In the genomic region with DNA sequence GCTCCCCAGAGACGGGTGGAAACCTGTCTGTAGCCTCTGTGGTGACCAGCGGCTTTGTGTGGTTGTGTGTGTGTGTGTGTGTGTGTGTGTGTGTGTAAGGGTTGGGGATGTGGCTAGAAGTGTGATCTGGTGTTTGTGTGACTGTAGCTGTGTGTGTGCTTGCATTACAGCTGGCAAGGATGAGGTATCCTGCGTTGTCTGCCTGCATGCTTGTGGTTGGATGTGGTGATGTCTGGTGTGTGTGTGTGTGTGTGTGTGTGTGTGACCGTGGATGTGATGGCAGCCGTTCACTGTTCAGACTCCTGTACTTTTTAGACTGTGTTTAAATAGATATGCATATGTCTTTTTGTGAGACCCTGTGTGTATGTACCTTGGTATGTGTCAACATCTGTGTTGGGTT, we compare ENCODE assay signal across 8 mouse cellular contexts. TPM values are rescaled to one million over a fixed set of nuclear protein-coding genes. Genes with fewer than 3 reads are reported as not detected.
DNase-seq lines count a peak whose midpoint lies in the region; ATAC-seq and TF ChIP-seq lines count a peak whose summit lies in the region.

No protein-coding gene starts in this region.

- peak overlapping the region; percentile 78 for H3K4me2 ChIP-seq in kidney, embryonic 14.5 days (replicated peaks; ENCODE audit: low read depth, low read length)
- H3K4me2 ChIP-seq in liver, embryonic 13.5 days: peak overlapping the region; percentile 98

- no peaks in the 10 kb centered on the region for H3K27me3 ChIP-seq in kidney, embryonic 14.5 days (ENCODE audit: control insufficient read depth, insufficient read depth, low read length)
- H3K27me3 ChIP-seq in liver, embryonic 13.5 days: peaks cover 8% of the 10 kb centered on the region; the same call in 1 of the 2 replicates

- H3K9ac ChIP-seq in kidney, embryonic 14.5 days (ENCODE audit: low read depth, low read length): peak overlapping the region; percentile 87; the same call in 1 of the 2 replicates
- H3K9ac ChIP-seq in ES-E14 (ENCODE audit: insufficient read depth, low read depth, low read length, poor library complexity, severe bottlenecking): peak overlapping the region; percentile 21
- peak overlapping the region; percentile 82; the same call in 1 of the 2 replicates for H3K9ac ChIP-seq in liver, embryonic 13.5 days

- in situ Hi-C loops in ES-E14 (cut with MboI; ENCODE audit: low sequenced_read_pairs in 2 of 2, unreplicated experiment in 2 of 2): no loop called here

- WGBS in kidney, embryonic 14.5 days: 47% methylated on average over 5 of the region's 5 CpGs
- 52% methylated on average over 5 of the region's 5 CpGs for WGBS in liver, embryonic 13.5 days (ENCODE audit: insufficient replicate concordance)

- H3K4me1 ChIP-seq in kidney, embryonic 14.5 days (ENCODE audit: control insufficient read depth, insufficient read depth, low read length): peaks cover 15% of the 10 kb centered on the region
- peaks cover 2 to 11% of the 10 kb centered on the region in 2 experiments; a peak in 2 of 4 replicates for H3K4me1 ChIP-seq in ES-E14 (ENCODE audit: control insufficient read depth in 2 of 2, insufficient read depth in 2 of 2, low read length in 2 of 2, poor library complexity in 1 of 2)
- H3K4me1 ChIP-seq in liver, embryonic 13.5 days (replicated peaks): peaks cover 46% of the 10 kb centered on the region

- no peak for DNase-seq in kidney, postnatal 36 days
- no peak for DNase-seq in ES-E14 (ENCODE audit: low read depth, low spot score)
- peak; percentile 38 for DNase-seq in fibroblast of lung, adult 2 months (ENCODE audit: low read depth)
- no peak for DNase-seq in liver, embryonic 13.5 days
- no peak for DNase-seq in embryo, embryonic 9.5 days (ENCODE audit: extremely low spot score)
- no peak for DNase-seq in layer of hippocampus, adult 9-10 months (ENCODE audit: low spot score)

- no peaks in the 10 kb centered on the region for H3K9me3 ChIP-seq in kidney, embryonic 14.5 days (ENCODE audit: control insufficient read depth, low read length)
- H3K9me3 ChIP-seq in ES-E14 (ENCODE audit: control insufficient read depth, insufficient read depth, low read depth, low read length): no peaks in the 10 kb centered on the region
- H3K9me3 ChIP-seq in liver, embryonic 13.5 days (replicated peaks): no peaks in the 10 kb centered on the region

- no peak overlapping the region for H3K27ac ChIP-seq in kidney, embryonic 14.5 days (ENCODE audit: low read depth, low read length)
- no peak overlapping the region; the same call in 1 of the 2 replicates for H3K27ac ChIP-seq in ES-E14 (ENCODE audit: insufficient read depth, low read depth, low read length, poor library complexity, severe bottlenecking)
- no peak overlapping the region for H3K27ac ChIP-seq in liver, embryonic 13.5 days

- peaks cover 19% of the 10 kb centered on the region; the same call in 1 of the 2 replicates for H3K36me3 ChIP-seq in kidney, embryonic 14.5 days (ENCODE audit: control insufficient read depth, insufficient read depth, low read length)
- peaks cover 4% of the 10 kb centered on the region; the same call in 1 of the 2 replicates for H3K36me3 ChIP-seq in ES-E14 (ENCODE audit: control insufficient read depth, insufficient read depth, low read length, poor library complexity, severe bottlenecking)
- H3K36me3 ChIP-seq in liver, embryonic 13.5 days: 0 out of 2 replicates have a peak, but pooled peaks cover 4% of the 10 kb centered on the region

- H3K4me3 ChIP-seq in kidney, embryonic 14.5 days (ENCODE audit: low read length): peak overlapping the region; percentile 79
- H3K4me3 ChIP-seq in ES-E14 (ENCODE audit: insufficient read depth in 1 of 2, low read depth in 1 of 2, low read length in 2 of 2, poor library complexity in 1 of 2, severe bottlenecking in 1 of 2): peak overlapping the region; percentile 84 to 90
- peak overlapping the region; percentile 73 for H3K4me3 ChIP-seq in liver, embryonic 13.5 days (replicated peaks)

- ATAC-seq in kidney, embryonic 14.5 days (ENCODE audit: low FRiP score, low TSS enrichment): no peak
- ATAC-seq in liver, embryonic 13.5 days (ENCODE audit: low read depth): no peak
- no peak for ATAC-seq in inflammation-experienced regulatory T-cells, adult 6 months

TF ChIP-seq in ES-E14, 5 proteins besides CTCF, POLR2A, EP300 and RAD21:
- TF ChIP-seq ZNF384 (IDR thresholded peaks at IDR 0.05; ENCODE audit: low read depth, low read length): no peak
- TF ChIP-seq CHD2 (IDR thresholded peaks at IDR 0.05; ENCODE audit: low read depth, low read length): no peak
- no peak for TF ChIP-seq HCFC1 (IDR thresholded peaks at IDR 0.05; ENCODE audit: borderline replicate concordance, insufficient read depth, low read length)
- no peak for TF ChIP-seq ZC3H11A (IDR thresholded peaks at IDR 0.05; ENCODE audit: borderline replicate concordance, low read depth, low read length)
- TF ChIP-seq MAFK (IDR thresholded peaks at IDR 0.05; ENCODE audit: insufficient read depth, low read depth, low read length): no peak

RNA-seq across cellular contexts. Expression of a gene that starts 1.5 kb away (rescaled TPM):
- 9.1 and 10.8 TPM in 2 replicates for polyA plus RNA-seq in kidney, embryonic 14.5 days (2014; fragmentation: Nextera tagmentation; extraction: Ambion mirVana)
- 11.9 and 14.1 TPM in 2 replicates for total RNA-seq in ES-E14 (2012; rRNA removed)
- polyA plus RNA-seq in liver, embryonic 13.5 days (2015; fragmentation: Nextera tagmentation; extraction: Ambion mirVana): 1.7 TPM in 2 replicates
- polyA plus RNA-seq in inflammation-experienced regulatory T-cells, adult 6 months (2017; shearing (Covaris generic)): under 1 TPM; 0.15 to 0.38 (median 0.15) TPM

RNA-seq across cellular contexts. Expression of a gene that starts 26.9 kb away (rescaled TPM):
- 15.9 and 17.1 TPM in 2 replicates for polyA plus RNA-seq in kidney, embryonic 14.5 days (2014; fragmentation: Nextera tagmentation; extraction: Ambion mirVana)
- total RNA-seq in ES-E14 (2012; rRNA removed): 12.8 and 18.3 TPM in 2 replicates
- polyA plus RNA-seq in liver, embryonic 13.5 days (2015; fragmentation: Nextera tagmentation; extraction: Ambion mirVana): 15.1 and 17.7 TPM in 2 replicates
- polyA plus RNA-seq in inflammation-experienced regulatory T-cells, adult 6 months (2017; shearing (Covaris generic)): 10 to 100 TPM in 2 of 3 experiments, 1 to 10 TPM in 1; 9.5 to 14.0 (median 10.9) TPM

RNA-seq across cellular contexts. Expression of a gene that starts 31.3 kb away (rescaled TPM):
- 4.2 and 5.2 TPM in 2 replicates for polyA plus RNA-seq in kidney, embryonic 14.5 days (2014; fragmentation: Nextera tagmentation; extraction: Ambion mirVana)
- 10.5 and 12.6 TPM in 2 replicates for total RNA-seq in ES-E14 (2012; rRNA removed)
- 1.4 and 1.9 TPM in 2 replicates for polyA plus RNA-seq in liver, embryonic 13.5 days (2015; fragmentation: Nextera tagmentation; extraction: Ambion mirVana)
- polyA plus RNA-seq in inflammation-experienced regulatory T-cells, adult 6 months (2017; shearing (Covaris generic)): under 1 TPM; 0.49 to 0.83 (median 0.58) TPM

Comparison
In these comparisons a context has a peak if more than half of its experiments do, and no peak if none do; other contexts are left out.
1. H3K9ac ChIP-seq: peak in every context shown above with its lines; median percentile 87 in kidney, embryonic 14.5 days; 82 in liver, embryonic 13.5 days; 21 in ES-E14.